Mouse (Mus musculus) left cerebral cortex, adult 9 months (tissue): ENCODE measurements at regions not wholly inside any gene's neighbourhood (a gene's known extent, or its start where the extent isn't known, plus 50 kb on each side); places are given as distances from the start of the nearest gene placed in this dataset.
A peak's percentile ranks its signal among the peaks of the same experiment; 100 is the strongest.

Source experiments
- DNase-seq, 2 experiments: peaks; one replicate each; pipeline ENCODE4 v3.0.0; 2022; ENCODE audit warnings: low spot score in 2 of 2

DNA sequence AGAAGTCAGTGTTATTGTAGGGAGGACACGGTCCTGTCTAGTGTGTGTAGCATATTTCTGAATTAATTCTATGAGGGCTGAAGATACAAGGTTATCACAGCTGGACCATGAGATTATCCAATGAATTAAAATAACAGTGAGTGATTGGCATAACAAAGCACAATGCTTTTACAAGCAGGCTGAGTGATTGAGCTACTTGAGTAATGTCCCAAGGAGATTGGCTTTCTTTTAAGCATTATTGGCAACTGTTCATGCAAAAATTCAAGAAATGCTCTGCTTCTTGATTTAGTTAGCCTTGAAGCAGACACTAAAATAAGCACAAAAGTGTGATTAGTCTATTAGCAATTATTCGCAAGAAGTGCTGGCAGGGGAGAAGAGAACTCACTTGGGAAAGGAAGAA lies 219.4 kb upstream of the Etaa1 start:
- no peak for DNase-seq

DNA sequence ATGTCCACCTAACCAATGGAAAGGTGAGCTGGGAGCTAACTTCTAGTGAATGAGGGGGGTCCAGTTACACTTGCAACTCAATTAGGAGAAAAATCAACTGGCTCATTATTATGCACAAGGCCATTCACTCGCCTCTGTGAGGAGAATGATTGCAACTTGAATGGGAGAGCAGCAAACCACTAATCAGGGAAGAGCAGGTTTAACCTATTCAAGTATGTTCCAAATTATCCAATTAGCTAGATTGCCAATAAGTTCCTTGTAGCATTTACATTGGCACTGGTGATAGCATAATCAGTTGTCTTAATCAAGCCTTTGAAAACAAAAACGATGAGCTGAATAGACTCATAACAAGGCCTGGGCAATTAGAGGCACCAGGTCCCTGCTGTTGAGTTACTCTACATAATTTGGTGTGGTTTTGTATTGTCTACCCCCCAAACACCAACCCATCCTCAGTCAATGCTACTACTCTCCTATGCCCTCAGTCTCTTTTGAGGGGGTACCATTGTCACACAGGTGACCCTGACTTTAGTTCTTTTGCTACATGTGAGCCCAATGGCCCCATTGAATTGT lies 217.6 kb upstream of the Etaa1 start:
- no peak for DNase-seq

GRCm38 (mm10) chr11:18165609-18166347 lies 212.1 kb upstream of the Etaa1 start:
- no peak for DNase-seq

GRCm38 (mm10) chr11:18164025-18164423 lies 210.3 kb upstream of the Etaa1 start:
- no peak for DNase-seq

DNA sequence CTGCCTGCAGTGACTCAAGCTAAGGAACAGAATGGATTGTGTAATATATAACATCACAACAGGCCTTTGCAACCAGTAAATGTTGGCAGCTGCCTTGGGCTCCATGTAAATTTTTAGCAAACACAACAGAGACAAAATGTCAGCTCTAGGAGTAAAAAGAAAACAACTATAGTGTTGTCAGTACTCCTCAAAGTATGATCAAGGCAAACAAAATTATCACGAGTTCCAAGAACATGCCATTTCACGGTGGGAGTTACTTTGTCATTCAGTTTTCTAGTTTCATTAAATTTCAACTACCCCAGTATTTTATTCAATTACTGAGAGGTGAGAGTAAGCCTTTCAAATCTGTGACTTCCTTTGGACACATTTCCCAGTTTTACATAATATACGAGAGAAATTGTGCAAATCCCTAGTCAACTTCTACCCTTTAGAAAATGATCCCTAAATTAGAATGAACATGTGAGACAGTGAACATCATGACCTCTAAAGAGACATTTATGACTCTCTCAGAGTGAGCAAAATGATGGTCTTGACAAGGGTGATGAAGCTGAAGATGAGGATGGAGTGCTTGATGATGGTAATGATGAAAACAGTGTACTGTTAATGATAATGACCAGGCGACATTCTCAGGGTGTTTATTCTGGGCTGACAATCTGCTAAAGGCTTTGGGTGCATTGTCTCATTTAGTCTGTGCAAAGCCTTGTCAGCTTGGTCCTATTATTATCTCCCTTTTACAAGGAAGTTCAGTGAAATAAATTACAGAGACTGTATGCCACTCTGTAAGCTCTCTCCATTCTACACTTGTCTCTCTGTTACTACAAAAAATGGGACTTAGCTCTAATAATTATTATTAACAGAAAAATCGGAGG lies 209.7 kb upstream of the Etaa1 start:
- DNase-seq: no peak

GRCm38 (mm10) chr11:18156506-18156905 lies 202.8 kb upstream of the Etaa1 start:
- no peak for DNase-seq

- DNase-seq: peak in 1 of 2 experiments; percentile 6
Observed at GRCm38 (mm10) chr11:18151788-18152563, 198.3 kb upstream of the Etaa1 start.

DNA sequence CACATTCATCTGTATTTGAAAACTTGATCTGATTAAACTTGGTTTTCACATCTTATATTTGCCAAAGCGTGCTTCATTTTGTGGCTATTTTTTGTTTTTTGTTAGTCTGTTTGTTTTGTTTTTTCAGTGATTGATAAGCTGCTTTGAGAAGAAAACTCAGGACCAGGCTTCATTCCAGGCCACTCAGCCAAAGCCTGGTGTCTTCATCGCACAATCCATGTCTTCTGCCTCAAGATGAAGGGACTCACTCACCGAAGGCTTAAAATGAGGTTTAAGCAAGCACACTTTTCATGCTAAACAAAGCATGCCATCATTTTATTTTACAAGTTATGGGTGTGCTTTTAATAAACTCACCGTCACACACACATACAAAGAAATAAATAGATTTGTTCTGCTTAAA lies 197.7 kb upstream of the Etaa1 start:
- no peak for DNase-seq

DNA sequence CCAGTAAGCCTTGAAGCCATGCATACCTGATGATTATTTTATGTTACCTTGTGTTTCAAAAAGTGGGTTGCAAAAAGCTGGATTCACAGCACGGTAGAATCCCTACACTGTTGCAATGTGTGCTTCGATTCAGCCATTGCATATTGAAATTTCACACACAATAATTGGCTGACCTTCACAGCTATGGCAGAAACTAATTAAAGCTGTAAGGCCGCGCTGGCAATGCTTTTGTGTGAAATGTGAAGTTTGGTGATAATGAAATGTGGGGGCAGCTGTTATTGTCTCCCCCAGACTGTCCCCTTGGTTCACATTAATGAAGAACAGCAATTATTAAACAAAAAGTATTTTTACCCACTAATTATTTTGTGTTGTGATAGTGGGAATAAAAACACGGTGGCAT lies 173.8 kb upstream of the Etaa1 start:
- no peak for DNase-seq

- DNase-seq: peak in 1 of 2 experiments; percentile 30
Observed at GRCm38 (mm10) chr11:18123031-18123430, 169.4 kb upstream of the Etaa1 start.

DNA sequence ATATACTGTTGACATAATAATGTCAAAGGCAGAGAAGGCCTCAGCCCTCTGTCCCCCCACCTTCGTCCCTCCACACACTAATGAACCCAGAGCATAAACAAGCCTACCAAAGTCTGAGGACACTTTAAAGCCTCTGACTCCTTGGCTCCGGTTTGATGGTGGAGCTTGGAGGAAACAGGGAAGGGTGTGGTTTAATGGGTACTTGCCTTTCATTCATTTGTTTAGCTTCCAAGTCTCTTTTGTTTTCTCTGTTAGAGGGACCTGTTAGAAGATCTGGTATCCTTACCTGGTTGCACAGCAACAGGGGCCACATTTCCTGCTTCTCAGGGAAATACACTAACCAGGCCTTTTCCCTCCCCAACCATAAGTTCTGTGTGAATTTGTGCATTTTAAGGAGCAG lies 168.9 kb upstream of the Etaa1 start:
- DNase-seq: no peak

- DNase-seq: peak; percentile 30 to 33
Observed at GRCm38 (mm10) chr11:18115693-18116450, 162.2 kb upstream of the Etaa1 start.

DNA sequence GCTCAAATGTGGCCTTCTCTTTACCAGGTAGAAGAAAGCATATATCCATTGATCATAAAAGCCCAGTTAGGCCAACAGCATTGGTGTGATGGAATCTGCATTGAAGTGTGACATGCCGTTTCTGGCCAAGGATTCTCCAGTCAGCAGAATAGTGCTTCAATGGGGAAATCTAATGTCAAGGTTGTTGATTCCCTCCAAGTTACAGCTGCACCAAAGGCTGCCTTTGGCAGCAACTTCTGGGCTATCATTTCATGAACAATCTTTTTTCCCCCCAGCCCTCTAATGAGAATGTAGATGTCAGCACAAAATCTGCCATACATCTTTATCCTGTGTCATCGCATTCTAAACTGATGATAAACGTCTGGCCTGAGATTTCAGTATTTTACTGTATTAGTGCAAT lies 149.2 kb upstream of the Etaa1 start:
- DNase-seq: no peak

DNA sequence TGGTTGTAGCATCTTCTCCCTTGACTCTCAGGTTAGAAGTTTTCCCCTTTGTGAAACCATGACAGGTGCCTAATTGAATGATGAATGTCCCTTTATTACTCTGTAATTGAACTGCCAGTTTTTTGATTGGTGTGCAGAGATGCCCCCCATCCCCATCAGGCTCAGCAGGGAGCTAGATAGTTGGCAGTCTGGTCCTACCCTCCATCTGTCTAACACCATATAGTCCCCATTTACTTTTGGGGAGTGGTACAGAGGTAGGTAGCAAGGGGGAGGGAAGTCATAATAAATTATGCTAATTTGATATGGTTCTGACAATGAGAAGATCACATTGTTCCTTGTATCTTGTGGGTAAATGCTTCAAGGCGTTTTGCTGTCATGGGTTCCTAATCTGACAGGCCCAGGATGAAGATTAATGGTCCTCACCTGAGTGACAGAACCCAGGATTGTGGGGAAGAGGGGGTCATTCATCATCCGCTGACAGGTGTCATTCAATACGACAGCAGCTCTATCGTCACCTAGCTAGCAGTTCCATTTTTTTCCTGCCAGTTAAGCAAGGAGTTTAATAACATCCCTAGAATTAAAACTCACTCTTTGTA lies 122.3 kb upstream of the Etaa1 start:
- no peak for DNase-seq

- DNase-seq: peak in 1 of 2 experiments; percentile 2
Observed at GRCm38 (mm10) chr11:18070586-18071306, 117.1 kb upstream of the Etaa1 start.

GRCm38 (mm10) chr11:18070032-18070374 lies 116.3 kb upstream of the Etaa1 start:
- DNase-seq: no peak

DNA sequence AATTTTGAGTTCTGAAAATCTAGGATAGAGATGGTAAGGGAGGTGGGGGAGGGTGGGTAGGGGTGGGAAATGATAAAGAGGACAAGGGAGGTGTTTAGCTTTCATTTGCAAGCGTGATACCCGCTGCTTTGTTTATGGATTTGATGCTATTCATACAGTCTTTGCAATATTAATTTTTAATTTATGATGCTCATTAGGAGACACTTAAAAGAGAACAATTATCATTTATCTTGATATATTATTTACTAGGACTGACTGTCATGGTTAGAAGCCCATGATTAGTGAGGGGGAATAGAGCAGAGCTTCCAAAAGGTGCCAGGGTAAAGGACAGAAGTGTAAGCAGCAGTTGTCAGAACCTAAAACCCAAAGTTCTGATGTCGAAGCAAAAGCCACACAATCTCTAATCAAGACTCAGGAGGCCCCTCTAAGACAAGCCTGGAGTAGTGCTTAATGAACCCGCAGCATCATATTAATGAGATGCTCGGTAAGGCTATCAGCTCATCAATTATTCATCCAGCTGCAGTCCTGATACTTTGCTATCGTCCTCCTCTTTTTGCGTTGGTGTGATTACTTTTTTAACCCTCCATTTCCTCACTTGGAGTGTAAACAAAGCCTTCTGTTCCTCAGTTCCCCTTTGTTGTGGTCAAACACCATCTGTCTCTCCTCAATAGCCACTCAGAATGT lies 115.8 kb upstream of the Etaa1 start:
- DNase-seq: no peak

GRCm38 (mm10) chr11:18068085-18068484 lies 114.4 kb upstream of the Etaa1 start:
- no peak for DNase-seq

- DNase-seq: no peak
Observed at GRCm38 (mm10) chr11:18067676-18068075, 114.0 kb upstream of the Etaa1 start.

DNA sequence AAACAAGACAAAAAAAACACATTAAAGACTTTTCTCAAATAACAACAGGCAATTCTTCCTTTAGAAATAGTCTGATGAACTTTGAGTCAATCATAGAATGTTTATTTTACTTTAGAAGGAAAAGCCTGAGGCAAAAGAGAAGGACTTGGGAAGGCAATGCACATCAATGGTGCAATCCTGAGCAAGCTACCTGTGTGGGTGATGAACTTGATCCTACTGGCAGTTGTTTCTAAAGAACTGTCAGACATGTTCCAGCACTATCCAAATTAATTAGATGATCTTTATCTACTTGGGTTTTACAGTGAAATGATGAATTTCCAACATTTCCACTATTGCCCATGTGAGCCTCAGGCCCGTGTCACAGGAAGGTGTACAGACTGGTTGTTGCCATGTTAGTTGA lies 87.9 kb upstream of the Etaa1 start:
- no peak for DNase-seq
